14 mouse cellular contexts compared by ENCODE assay signal in genomic region chr10:67645821-67646220, GRCm38 (mm10).
"Had no signal": no experiment of that assay in that cellular context is flagged by ENCODE, and none has a peak within 500 bp of the region (broad histone marks: within the 10 kb centered on the region; RNA-seq: fewer than 3 reads in every experiment).

No protein-coding gene starts in this region.

- H3K27ac ChIP-seq: hindbrain, embryonic 14.5 days; intestine, embryonic 15.5 days; layer of hippocampus, adult 2 months; limb, embryonic 13.5 days; liver, embryonic 13.5 days had no signal

- H3K4me1 ChIP-seq: intestine, embryonic 15.5 days had no signal

- H3K36me3 ChIP-seq: intestine, embryonic 15.5 days; limb, embryonic 13.5 days; liver, embryonic 13.5 days had no signal

- H3K27me3 ChIP-seq: intestine, embryonic 15.5 days; limb, embryonic 13.5 days; liver, embryonic 13.5 days had no signal

- H3K9me3 ChIP-seq: intestine, embryonic 15.5 days; limb, embryonic 13.5 days; liver, embryonic 13.5 days had no signal

- H3K9ac ChIP-seq: hindbrain, embryonic 14.5 days; intestine, embryonic 15.5 days; limb, embryonic 13.5 days; liver, embryonic 13.5 days had no signal

- DNase-seq: kidney, adult 18-20 months; kidney, postnatal 4 days; left cerebral cortex, postnatal 4 days; liver, embryonic 13.5 days; lung, adult 18-20 months; lung, postnatal 4 days; right cerebral cortex, postnatal 25 days; thymus, adult 18-20 months; thymus, postnatal 36 days had no signal

- H3K4me3 ChIP-seq: intestine, embryonic 15.5 days; layer of hippocampus, adult 2 months; limb, embryonic 13.5 days; liver, embryonic 13.5 days; megakaryocyte, embryonic 14.5 days had no signal

- H3K4me2 ChIP-seq: intestine, embryonic 15.5 days had no signal

- ATAC-seq: intestine, embryonic 15.5 days had no signal
